Mouse (Mus musculus) spleen, adult 2 months (tissue): ENCODE measurements around the gene Nhsl2.

Source experiments
- CTCF ChIP-seq: fragments of 200-500 bp; IDR thresholded peaks from 2 replicates; pipeline ENCODE4 v1.5.1; 2011; ENCODE audit warnings: mild to moderate bottlenecking, inconsistent platforms; ENCODE audit not compliant: insufficient read depth, insufficient read length, insufficient replicate concordance; ENCODE audit errors: extremely low read depth
- POLR2A ChIP-seq: fragments of 200-500 bp; IDR thresholded peaks from 2 replicates; pipeline ENCODE4 v1.6.1; 2011; ENCODE audit warnings: low read depth, low read length, inconsistent platforms

DNA sequence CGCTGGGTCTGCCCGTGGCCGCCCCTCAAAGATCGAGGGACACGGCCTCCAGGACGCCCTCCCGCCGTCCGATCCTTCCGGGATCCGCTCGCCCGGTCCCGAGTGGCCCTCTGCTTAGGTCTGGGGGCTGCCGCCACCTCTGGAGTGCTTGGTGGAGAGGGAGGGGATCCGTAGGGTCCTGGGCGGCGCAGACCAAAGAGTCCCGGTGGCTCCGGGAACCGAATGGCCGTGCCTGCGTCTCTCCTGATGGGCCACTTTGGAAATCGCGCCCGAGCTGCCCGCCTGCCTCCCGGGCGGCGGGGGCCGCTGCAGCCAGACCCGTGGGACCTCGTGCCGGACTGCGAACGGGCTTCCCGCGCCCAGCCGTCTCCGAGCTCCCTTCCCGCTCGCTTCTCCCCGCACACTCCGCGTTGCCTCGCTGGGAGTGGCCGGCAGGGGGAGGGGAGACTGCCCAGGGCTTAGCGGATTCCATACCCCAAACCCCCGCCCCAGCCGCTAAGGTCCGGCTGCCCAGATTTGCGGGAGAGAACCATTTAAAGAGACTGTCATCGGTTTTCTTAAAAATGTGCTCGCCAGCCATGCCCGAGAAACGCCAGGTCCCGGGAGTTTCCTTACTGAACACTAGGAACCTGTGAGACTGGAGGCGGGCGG lies 841 bp downstream of the Nhsl2 start:
- TF ChIP-seq CTCF (no peak), POLR2A (no peak)
